Mouse (Mus musculus) limb, embryonic 11.5 days (tissue): Measurements from ENCODE around the gene Tef. TPM values are rescaled to one million over a fixed set of nuclear protein-coding genes. Genes with fewer than 3 reads are reported as not detected.

Source experiments
- polyA plus RNA-seq: library from polyadenylated mRNA; unstranded; fragments of >200 nt; fragmentation: Nextera tagmentation; extraction: Ambion mirVana; gene quantifications from 2 replicates; pipeline ENCODE4 v1.2.1, GENCODE M21; 2014

The Tef gene
- polyA plus RNA-seq, 1 experiment from 2014 or later, result 14.6 TPM

Other genes starting within 250 kb of the Tef start
- 24.5 and 27.6 TPM in 2 replicates for gene Ep300, start 217.1 kb upstream of the Tef start, polyA plus RNA-seq
- 24.2 and 27.0 TPM in 2 replicates for gene L3mbtl2, start 138.5 kb upstream of the Tef start, polyA plus RNA-seq
- gene Chadl, start 105.1 kb upstream of the Tef start, polyA plus RNA-seq, result 4.4 and 4.5 TPM in 2 replicates
- 53.9 and 57.9 TPM in 2 replicates for gene Zc3h7b, start 57.4 kb upstream of the Tef start, polyA plus RNA-seq
- gene Rangap1, start 56.9 kb upstream of the Tef start, polyA plus RNA-seq, result 125 and 129 TPM in 2 replicates
- gene Tob2, start 56.4 kb downstream of the Tef start, polyA plus RNA-seq, result 16.7 and 16.8 TPM in 2 replicates
- gene Phf5a, start 69.5 kb downstream of the Tef start, polyA plus RNA-seq, result 240 and 243 TPM in 2 replicates
- gene Aco2, start 69.9 kb downstream of the Tef start, polyA plus RNA-seq, result 158 and 162 TPM in 2 replicates
- 68.2 and 71.3 TPM in 2 replicates for gene Polr3h, start 123.8 kb downstream of the Tef start, polyA plus RNA-seq
- gene Csdc2, start 134.3 kb downstream of the Tef start, polyA plus RNA-seq, result 4.9 TPM in 2 replicates
- 15.3 and 16.0 TPM in 2 replicates for gene Pmm1, start 158.5 kb downstream of the Tef start, polyA plus RNA-seq
- not detected in 2 replicates for gene 1700029P11Rik, start 178.1 kb downstream of the Tef start, polyA plus RNA-seq
- gene Xrcc6, start 185.4 kb downstream of the Tef start, polyA plus RNA-seq, result 91.0 and 105 TPM in 2 replicates
- gene Desi1, start 231.4 kb downstream of the Tef start, polyA plus RNA-seq, result 34.4 and 37.7 TPM in 2 replicates
- 326 and 338 TPM in 2 replicates for gene Snu13, start 245.2 kb downstream of the Tef start, polyA plus RNA-seq